Mouse (Mus musculus) adrenal gland, postnatal 4 days (tissue): ENCODE measurements at regions not wholly inside any gene's neighbourhood (a gene's known extent, or its start where the extent isn't known, plus 50 kb on each side); places are given as distances from the start of the nearest gene placed in this dataset.

Experiments used
- DNase-seq, 2 experiments: peaks; one replicate each; pipeline ENCODE4 v3.0.0; 2021 to 2022; ENCODE audit warnings: low spot score in 2 of 2, mixed read lengths in 2 of 2

- no peak for DNase-seq
These were observed 219.8 kb downstream of the Il20rb start for GRCm38 (mm10) chr9:100266528-100267387.

- DNase-seq, result no peak
These were observed 234.2 kb downstream of the Il20rb start for GRCm38 (mm10) chr9:100252409-100252808.
